8 mouse cellular contexts compared by ENCODE assay signal in genomic region chr13:55212011-55212360, GRCm38 (mm10). TPM values are rescaled to one million over a fixed set of nuclear protein-coding genes. Genes with fewer than 3 reads are reported as not detected.
A peak's percentile ranks its signal among the peaks of the same experiment; 100 is the strongest.
DNase-seq lines count a peak whose midpoint lies in the region; ATAC-seq and TF ChIP-seq lines count a peak whose summit lies in the region.

No protein-coding gene starts in this region.

- DNase-seq in neural tube, embryonic 11.5 days (ENCODE audit: low spot score): no peak
- no peak for DNase-seq in neural tube, embryonic 10.5 days (ENCODE audit: extremely low spot score, low spot score)
- DNase-seq in kidney, postnatal 4 days: peak; percentile 72 to 84
- no peak for DNase-seq in midbrain, embryonic 11.5 days (ENCODE audit: low spot score, missing footprints)
- peak; percentile 77 for DNase-seq in stomach, postnatal 0 days (ENCODE audit: low spot score)

- peak overlapping the region; percentile 98 for H3K27ac ChIP-seq in neural tube, embryonic 11.5 days (ENCODE audit: low read depth, low read length)
- peak overlapping the region; percentile 98 for H3K27ac ChIP-seq in heart, embryonic 16.5 days (ENCODE audit: low read length)
- H3K27ac ChIP-seq in midbrain, embryonic 11.5 days (ENCODE audit: low read depth, low read length): peak overlapping the region; percentile 99
- H3K27ac ChIP-seq in stomach, postnatal 0 days (replicated peaks): peak overlapping the region; percentile 98

- H3K9ac ChIP-seq in neural tube, embryonic 11.5 days (ENCODE audit: low read length): peak overlapping the region; percentile 98
- H3K9ac ChIP-seq in heart, embryonic 16.5 days (ENCODE audit: low read length): peak overlapping the region; percentile 99
- peak overlapping the region; percentile 98 for H3K9ac ChIP-seq in midbrain, embryonic 11.5 days (ENCODE audit: low read length)
- H3K9ac ChIP-seq in stomach, postnatal 0 days (ENCODE audit: low read length): peak overlapping the region; percentile 91

- peaks cover 2% of the 10 kb centered on the region; the same call in 1 of the 2 replicates for H3K36me3 ChIP-seq in neural tube, embryonic 11.5 days (ENCODE audit: control insufficient read depth, insufficient read depth, low read length)
- H3K36me3 ChIP-seq in heart, embryonic 16.5 days (ENCODE audit: control insufficient read depth, insufficient read depth): peaks cover 15% of the 10 kb centered on the region
- peaks cover 3% of the 10 kb centered on the region; the same call in 1 of the 2 replicates for H3K36me3 ChIP-seq in midbrain, embryonic 11.5 days (ENCODE audit: control insufficient read depth, insufficient read depth, low read length)
- peaks cover 2% of the 10 kb centered on the region; the same call in 1 of the 2 replicates for H3K36me3 ChIP-seq in stomach, postnatal 0 days (ENCODE audit: control insufficient read depth, insufficient read depth, low read length)

- peak overlapping the region; percentile 56 for H3K4me3 ChIP-seq in neural tube, embryonic 11.5 days (ENCODE audit: low read depth, low read length)
- peak overlapping the region; percentile 82 for H3K4me3 ChIP-seq in heart, embryonic 16.5 days (ENCODE audit: low read length)
- peak overlapping the region; percentile 88 for H3K4me3 ChIP-seq in midbrain, embryonic 11.5 days (ENCODE audit: low read depth, low read length)
- peak overlapping the region; percentile 75 for H3K4me3 ChIP-seq in stomach, postnatal 0 days (ENCODE audit: low read depth, low read length)

- TF ChIP-seq CTCF in stomach, postnatal 0 days (IDR thresholded peaks at IDR 0.05; ENCODE audit: low read depth): no peak

- no peaks in the 10 kb centered on the region for H3K27me3 ChIP-seq in neural tube, embryonic 11.5 days (ENCODE audit: control insufficient read depth, insufficient read depth, low read length)
- H3K27me3 ChIP-seq in heart, embryonic 16.5 days (ENCODE audit: control insufficient read depth, insufficient read depth, low read length): no peaks in the 10 kb centered on the region
- no peaks in the 10 kb centered on the region for H3K27me3 ChIP-seq in midbrain, embryonic 11.5 days (ENCODE audit: control insufficient read depth, insufficient read depth, low read length)
- no peaks in the 10 kb centered on the region for H3K27me3 ChIP-seq in stomach, postnatal 0 days (ENCODE audit: control insufficient read depth, insufficient read depth, low read length)

- peak; percentile 54 for ATAC-seq in neural tube, embryonic 11.5 days (ENCODE audit: insufficient read depth, low FRiP score, low TSS enrichment)
- ATAC-seq in common myeloid progenitor, adult 5-6 weeks (replicated peaks; ENCODE audit: low read depth, poor library complexity, severe bottlenecking): peak; percentile 7; the same call in 1 of the 2 replicates
- peak; percentile 24; the same call in 1 of the 2 replicates for ATAC-seq in heart, embryonic 16.5 days (replicated peaks; ENCODE audit: extremely low read depth, insufficient read depth, low FRiP score)
- peak; percentile 65 for ATAC-seq in midbrain, embryonic 11.5 days (ENCODE audit: low FRiP score)
- peak; percentile 44 for ATAC-seq in stomach, postnatal 0 days (ENCODE audit: low FRiP score, low TSS enrichment)
- no peak for ATAC-seq in erythroid progenitor cell, adult 5-6 weeks (replicated peaks; ENCODE audit: low FRiP score, poor library complexity, severe bottlenecking)

- no peaks in the 10 kb centered on the region for H3K9me3 ChIP-seq in neural tube, embryonic 11.5 days (ENCODE audit: control insufficient read depth, low read length)
- H3K9me3 ChIP-seq in heart, embryonic 16.5 days (replicated peaks; ENCODE audit: control insufficient read depth, low read length): no peaks in the 10 kb centered on the region
- H3K9me3 ChIP-seq in midbrain, embryonic 11.5 days (ENCODE audit: control insufficient read depth, low read length): no peaks in the 10 kb centered on the region
- H3K9me3 ChIP-seq in stomach, postnatal 0 days (ENCODE audit: control insufficient read depth, low read length): no peaks in the 10 kb centered on the region

- peak overlapping the region; percentile 91 for H3K4me2 ChIP-seq in neural tube, embryonic 11.5 days (ENCODE audit: low read depth)
- peak overlapping the region; percentile 80 for H3K4me2 ChIP-seq in heart, embryonic 16.5 days (ENCODE audit: low read depth, low read length)
- peak overlapping the region; percentile 95 for H3K4me2 ChIP-seq in midbrain, embryonic 11.5 days
- peak overlapping the region; percentile 91 for H3K4me2 ChIP-seq in stomach, postnatal 0 days (replicated peaks; ENCODE audit: low read depth)

- no peak for TF ChIP-seq EP300 in stomach, postnatal 0 days (optimal IDR thresholded peaks at IDR 0.05)

- 0% methylated on average over 9 of the region's 32 CpGs for WGBS in neural tube, embryonic 11.5 days
- WGBS in heart, embryonic 16.5 days: 1% methylated on average over 13 of the region's 32 CpGs
- 1% methylated on average over 20 of the region's 32 CpGs for WGBS in midbrain, embryonic 11.5 days
- WGBS in stomach, postnatal 0 days: 0% methylated on average over 7 of the region's 32 CpGs

- peaks cover 45% of the 10 kb centered on the region for H3K4me1 ChIP-seq in neural tube, embryonic 11.5 days (ENCODE audit: control insufficient read depth, insufficient read depth, low read length)
- H3K4me1 ChIP-seq in heart, embryonic 16.5 days (ENCODE audit: control insufficient read depth, insufficient read depth, low read length): peaks cover 38% of the 10 kb centered on the region
- H3K4me1 ChIP-seq in midbrain, embryonic 11.5 days (ENCODE audit: control insufficient read depth, insufficient read depth, low read length): peaks cover 42% of the 10 kb centered on the region
- H3K4me1 ChIP-seq in stomach, postnatal 0 days (replicated peaks; ENCODE audit: control insufficient read depth, insufficient read depth): peaks cover 16% of the 10 kb centered on the region; the same call in 1 of the 2 replicates

RNA-seq across cellular contexts. Expression of gene Nsd1, which starts 2.4 kb away (rescaled TPM):
- polyA plus RNA-seq in neural tube, embryonic 11.5 days (2014; fragmentation: Nextera tagmentation; extraction: Ambion mirVana): 68.2 and 69.8 TPM in 2 replicates
- total RNA-seq in common myeloid progenitor, adult 5-6 weeks (2017): 110 and 124 TPM in 2 replicates
- 38.1 and 40.5 TPM in 2 replicates for polyA plus RNA-seq in heart, embryonic 16.5 days (2015; fragmentation: Nextera tagmentation; extraction: Ambion mirVana)
- 68.0 TPM in 2 replicates for polyA plus RNA-seq in midbrain, embryonic 11.5 days (2014; fragmentation: Nextera tagmentation; extraction: Ambion mirVana)
- polyA plus RNA-seq in stomach, postnatal 0 days (2015; fragmentation: Nextera tagmentation; extraction: Ambion mirVana): 33.7 and 35.0 TPM in 2 replicates
- total RNA-seq in erythroid progenitor cell, adult 5-6 weeks (2015; ENCODE audit: low replicate concordance): 36.9 and 38.2 TPM in 2 replicates
- total RNA-seq in erythroid progenitor cell, adult 5-6 weeks (2017; ENCODE audit: low replicate concordance): 50.6 and 85.7 TPM in 2 replicates

RNA-seq across cellular contexts. Expression of gene Fgfr4, which starts 59.5 kb away (rescaled TPM):
- 3.0 and 3.2 TPM in 2 replicates for polyA plus RNA-seq in neural tube, embryonic 11.5 days (2014; fragmentation: Nextera tagmentation; extraction: Ambion mirVana)
- not detected in 2 replicates for total RNA-seq in common myeloid progenitor, adult 5-6 weeks (2017)
- 0.80 and 2.6 TPM in 2 replicates for polyA plus RNA-seq in heart, embryonic 16.5 days (2015; fragmentation: Nextera tagmentation; extraction: Ambion mirVana)
- polyA plus RNA-seq in midbrain, embryonic 11.5 days (2014; fragmentation: Nextera tagmentation; extraction: Ambion mirVana): 0.18 and 0.33 TPM in 2 replicates
- polyA plus RNA-seq in stomach, postnatal 0 days (2015; fragmentation: Nextera tagmentation; extraction: Ambion mirVana): 1.4 and 1.6 TPM in 2 replicates
- not detected in 2 replicates for total RNA-seq in erythroid progenitor cell, adult 5-6 weeks (2015; ENCODE audit: low replicate concordance)
- not detected in 2 replicates for total RNA-seq in erythroid progenitor cell, adult 5-6 weeks (2017; ENCODE audit: low replicate concordance)

Comparison
In these comparisons a context has a peak if more than half of its experiments do, and no peak if none do; other contexts are left out.
1. DNase-seq: peak in kidney, postnatal 4 days (2 of 2) and stomach, postnatal 0 days (single experiment); none in neural tube, embryonic 11.5 days (single experiment), neural tube, embryonic 10.5 days (single experiment) and midbrain, embryonic 11.5 days (single experiment).
2. Peak in every context shown above with its lines, with median percentiles within 50 percentile points of each other: H3K27ac ChIP-seq, H3K4me2 ChIP-seq, H3K4me3 ChIP-seq and H3K9ac ChIP-seq.